Mouse (Mus musculus) T-helper 1 cell (primary cell): ENCODE measurements around the gene Bahd1.

Experiments used
- in situ Hi-C: fragments of 300-600 bp; cut with MboI, MseI; formaldehyde crosslinking; loops from one replicate; pipeline ENCODE4 v1.15.1; 2025; ENCODE audit warnings: high pct_unique_total_duplicates

The Bahd1 gene

DNA sequence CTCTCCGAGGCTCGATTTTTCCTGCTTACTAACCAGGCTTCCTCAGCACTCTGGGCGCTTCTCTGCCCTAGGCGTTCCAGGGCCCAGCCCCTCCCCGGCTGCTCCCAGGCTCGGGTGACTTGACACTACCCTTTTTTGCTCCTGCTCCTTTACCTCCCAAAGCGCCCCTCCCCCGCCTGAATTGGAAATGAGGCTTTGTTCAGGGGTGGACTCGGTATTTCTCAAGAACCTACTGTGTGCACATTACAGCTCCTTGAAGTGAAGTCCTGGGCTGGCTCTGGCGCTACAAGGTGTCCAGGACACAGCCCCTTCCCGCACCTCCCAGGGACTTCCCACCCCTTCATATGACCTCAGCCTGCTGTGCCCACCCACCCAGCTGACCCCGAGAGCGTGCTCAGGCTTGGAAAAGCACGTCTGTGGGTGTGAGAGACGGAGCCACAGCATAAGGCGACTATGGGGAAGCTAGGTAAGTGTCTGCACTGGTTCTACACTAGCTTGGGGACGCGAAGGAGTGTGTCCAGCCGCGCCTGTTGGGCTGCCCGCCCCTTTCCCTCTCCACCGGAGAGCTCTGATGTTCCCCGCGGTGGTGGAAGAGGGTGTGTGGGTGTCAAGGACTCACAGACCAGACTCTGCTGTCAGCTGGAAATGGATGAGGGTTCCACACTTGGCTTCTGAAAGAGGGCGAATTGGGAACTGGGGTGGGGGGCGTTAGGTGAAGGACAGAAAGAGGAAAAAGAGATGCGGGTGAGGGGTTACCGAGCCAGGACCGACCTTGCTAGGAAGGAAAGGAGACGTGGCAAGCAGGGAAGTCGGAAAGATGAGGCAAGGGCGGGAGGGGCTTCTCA is at the start of gene Bahd1:
TSS of gene Bahd1 (plus strand) at position 397 of the 845 bp plus-strand sequence.
- in situ Hi-C loops: loop anchor here (5.0 to 25.0 kb wide), 3 partner anchors 77 to 1488 kb away; no protein-coding TSS in a partner anchor

DNA sequence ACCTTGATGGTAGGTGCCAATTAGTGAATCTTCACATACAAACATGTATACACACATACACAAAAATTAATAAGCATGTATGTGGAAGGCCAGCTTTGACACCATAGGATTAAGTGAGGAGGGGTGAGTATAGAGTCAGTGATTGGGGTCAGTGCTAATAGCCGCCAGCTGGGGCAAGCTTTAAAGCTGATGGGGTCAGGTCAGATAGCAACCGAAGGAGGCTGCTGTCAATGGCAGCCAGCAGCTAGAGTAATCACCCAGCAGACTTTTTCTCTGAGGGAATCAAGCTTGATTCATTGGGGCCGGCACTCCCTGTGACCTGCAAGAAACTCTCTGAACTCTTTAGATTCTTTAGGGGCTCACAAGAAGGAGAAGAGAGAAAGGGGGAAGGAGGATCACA is 48.4 kb upstream of the Bahd1 start:
- in situ Hi-C loops: no loop called here

- in situ Hi-C loops: no loop called here
Measured at GRCm38 (mm10) chr2:118861454-118862339, 38.5 kb upstream of the Bahd1 start, which contains the start of gene Ivd. Ivd (plus strand) TSS chr2:118861954.

DNA sequence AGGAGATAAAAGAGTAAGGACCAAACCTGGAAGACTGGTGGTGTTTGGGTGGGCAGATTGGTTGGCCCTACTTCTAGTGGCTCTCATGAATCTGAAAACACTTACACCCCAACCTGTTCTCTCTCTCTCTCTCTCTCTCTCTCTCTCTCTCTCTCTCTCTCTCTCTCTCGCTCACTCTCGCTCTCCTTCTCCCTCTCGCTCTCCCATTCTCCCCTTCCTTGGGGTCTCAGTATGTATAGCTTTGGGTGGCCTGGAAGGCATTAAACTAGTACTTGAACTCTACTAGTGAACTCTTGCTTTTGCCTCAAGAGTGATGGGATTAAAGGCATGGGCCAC is 37.9 kb upstream of the Bahd1 start:
- in situ Hi-C loops: no loop called here

GRCm38 (mm10) chr2:118870601-118871000 is 29.6 kb upstream of the Bahd1 start:
- in situ Hi-C loops: no loop called here

- in situ Hi-C loops: no loop called here
Measured at GRCm38 (mm10) chr2:118871032-118871431, 29.1 kb upstream of the Bahd1 start.

DNA sequence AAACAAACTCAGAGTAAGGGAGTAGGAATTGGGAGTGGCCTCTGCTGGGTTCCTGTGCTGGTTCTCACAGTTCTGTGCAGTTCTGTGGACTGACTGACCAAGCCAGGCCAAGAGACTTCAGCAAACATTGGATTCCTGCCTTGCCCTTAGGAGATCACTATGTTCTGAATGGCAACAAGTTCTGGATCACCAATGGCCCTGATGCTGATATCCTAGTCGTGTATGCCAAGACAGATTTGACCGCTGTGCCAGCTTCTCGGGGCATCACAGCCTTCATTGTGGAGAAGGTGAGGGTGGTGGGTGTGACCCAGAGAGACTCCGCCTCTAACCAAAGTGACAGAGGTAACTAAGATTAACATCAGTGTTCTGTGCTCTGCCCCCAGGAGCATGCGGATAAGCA is 27.2 kb upstream of the Bahd1 start:
- in situ Hi-C loops: no loop called here

DNA sequence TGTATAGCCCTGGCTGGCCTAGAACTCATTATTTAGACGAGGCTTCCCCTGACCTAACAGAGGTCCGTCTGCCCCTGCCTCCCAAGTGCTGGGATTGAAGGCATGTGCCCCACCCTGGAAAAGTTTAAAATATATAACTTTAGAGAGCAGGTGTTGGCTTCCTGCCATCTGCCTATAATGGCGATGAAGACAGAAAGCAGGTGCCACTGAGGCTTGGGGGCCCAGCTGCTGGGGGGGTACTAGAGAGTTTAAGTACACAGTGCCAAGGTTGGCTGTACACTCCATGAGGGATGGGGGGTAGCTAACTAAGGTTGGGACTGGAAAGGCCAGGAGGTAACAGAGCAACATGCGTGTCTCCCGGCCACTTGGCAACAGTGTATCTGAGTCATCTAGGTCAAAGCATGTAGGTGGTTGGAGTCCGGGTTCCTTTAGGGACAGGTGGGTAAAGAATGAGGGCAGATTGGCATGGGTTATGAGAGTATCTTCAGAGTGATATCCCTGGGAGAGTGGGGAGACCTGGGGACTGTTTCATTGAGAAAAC is 26.2 kb upstream of the Bahd1 start:
- in situ Hi-C loops: no loop called here

DNA sequence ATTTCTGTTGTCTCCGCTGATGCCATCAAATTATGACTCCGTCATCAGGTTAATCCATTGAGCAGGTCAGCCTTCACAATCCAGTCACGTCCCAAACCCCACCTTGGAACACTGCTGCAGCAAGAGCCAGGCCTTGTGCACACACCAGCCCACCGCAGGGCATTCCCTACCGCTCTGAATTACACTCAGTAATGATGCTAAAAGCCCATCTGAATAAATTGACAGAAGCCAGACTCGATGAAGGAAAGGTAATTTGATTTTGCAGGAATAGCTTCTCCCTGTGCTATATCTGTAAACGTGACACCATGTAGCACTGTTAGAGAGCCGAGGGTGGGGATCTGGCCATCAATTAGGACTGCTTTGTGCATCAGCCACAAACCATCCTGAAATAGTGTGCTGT is 24.9 kb upstream of the Bahd1 start:
- in situ Hi-C loops: loop anchor here (5.0 to 25.0 kb wide), 3 partner anchors 108 to 1463 kb away; no protein-coding TSS in a partner anchor

DNA sequence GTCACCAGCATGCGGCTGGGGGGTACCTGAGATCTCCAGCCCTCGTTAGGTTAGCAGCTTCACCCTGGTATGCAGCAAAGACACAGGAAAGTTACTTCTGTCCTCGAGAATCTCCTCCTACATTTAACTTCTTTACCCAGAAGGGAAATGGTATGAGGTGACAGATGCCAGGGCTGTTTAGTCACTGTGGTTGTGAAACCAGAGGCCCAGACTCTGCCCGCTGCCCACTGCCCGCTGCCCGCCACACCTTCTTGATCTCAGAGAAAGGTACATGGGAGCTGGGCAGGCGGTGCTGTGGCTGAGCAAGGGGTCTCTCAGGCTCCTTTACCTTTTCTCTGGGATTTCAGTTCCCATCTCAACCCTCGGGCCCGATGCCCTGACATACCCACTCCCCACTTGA is 23.7 kb upstream of the Bahd1 start:
- in situ Hi-C loops: loop anchor here (5.0 to 25.0 kb wide), 3 partner anchors 109 to 1464 kb away; no protein-coding TSS in a partner anchor

GRCm38 (mm10) chr2:118881019-118881418 is 19.2 kb upstream of the Bahd1 start:
- in situ Hi-C loops: loop anchor here (25.0 kb wide), 1 partner anchor 1469 kb away; no protein-coding TSS in a partner anchor

- in situ Hi-C loops: loop anchor here (25.0 kb wide), 1 partner anchor 1470 kb away; no protein-coding TSS in a partner anchor
Measured at GRCm38 (mm10) chr2:118881956-118882355, 18.2 kb upstream of the Bahd1 start.

DNA sequence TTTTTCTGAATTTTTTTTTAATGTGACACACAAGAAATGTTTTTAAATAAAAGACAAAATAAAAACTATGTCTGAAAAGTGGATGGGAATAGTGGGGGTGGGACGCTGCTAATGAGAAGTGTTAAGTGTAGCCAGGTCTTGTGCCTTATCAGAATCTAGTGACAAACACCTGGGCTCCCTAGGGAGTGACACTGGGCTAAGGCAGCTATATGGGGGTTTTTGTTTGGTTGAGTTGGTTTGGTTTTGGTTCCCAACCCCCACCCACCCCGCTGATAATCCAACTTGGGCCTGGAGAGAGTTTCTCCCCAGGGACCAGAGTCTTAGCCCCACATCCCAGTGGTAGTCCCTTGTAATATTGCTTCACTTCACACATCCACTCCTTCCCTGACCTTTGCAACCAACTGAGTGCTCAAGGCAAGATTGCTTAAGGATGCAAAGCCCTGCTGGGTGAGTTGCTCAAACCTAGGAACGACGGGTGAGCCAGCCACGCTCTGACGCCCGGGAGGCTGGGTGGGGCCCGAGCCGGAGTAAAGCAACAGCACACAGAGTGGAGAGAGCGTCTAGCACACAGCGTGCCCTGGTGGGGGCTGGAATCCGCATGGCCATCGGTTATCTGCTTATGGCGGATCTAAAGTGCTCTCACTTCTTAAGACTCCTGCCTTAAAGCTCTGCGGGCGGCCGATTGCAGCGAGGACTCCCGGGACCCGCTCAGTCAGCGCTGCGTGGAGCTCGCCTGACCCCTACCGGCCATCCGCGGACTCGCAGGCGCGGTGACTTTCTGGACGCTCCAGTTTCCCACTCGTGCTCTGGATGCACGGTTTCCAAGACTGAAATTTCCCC is 17.1 kb upstream of the Bahd1 start:
- in situ Hi-C loops: loop anchor here (25.0 kb wide), 1 partner anchor 1471 kb away; no protein-coding TSS in a partner anchor

GRCm38 (mm10) chr2:118887440-118887839 is 12.7 kb upstream of the Bahd1 start:
- in situ Hi-C loops: loop anchor here (25.0 kb wide), 1 partner anchor 1475 kb away; no protein-coding TSS in a partner anchor

GRCm38 (mm10) chr2:118887845-118888548 is 12.2 kb upstream of the Bahd1 start:
- in situ Hi-C loops: loop anchor here (25.0 kb wide), 1 partner anchor 1476 kb away; no protein-coding TSS in a partner anchor

GRCm38 (mm10) chr2:118891173-118891572 is 9.0 kb upstream of the Bahd1 start:
- in situ Hi-C loops: loop anchor here (25.0 kb wide), 1 partner anchor 1479 kb away; no protein-coding TSS in a partner anchor

GRCm38 (mm10) chr2:118895990-118896913 is 3.9 kb upstream of the Bahd1 start:
- in situ Hi-C loops: loop anchor here (5.0 to 25.0 kb wide), 3 partner anchors 81 to 1484 kb away; no protein-coding TSS in a partner anchor

- in situ Hi-C loops: loop anchor here (5.0 to 25.0 kb wide), 3 partner anchors 80 to 1485 kb away; no protein-coding TSS in a partner anchor
Measured at GRCm38 (mm10) chr2:118896914-118897291, 3.3 kb upstream of the Bahd1 start.

DNA sequence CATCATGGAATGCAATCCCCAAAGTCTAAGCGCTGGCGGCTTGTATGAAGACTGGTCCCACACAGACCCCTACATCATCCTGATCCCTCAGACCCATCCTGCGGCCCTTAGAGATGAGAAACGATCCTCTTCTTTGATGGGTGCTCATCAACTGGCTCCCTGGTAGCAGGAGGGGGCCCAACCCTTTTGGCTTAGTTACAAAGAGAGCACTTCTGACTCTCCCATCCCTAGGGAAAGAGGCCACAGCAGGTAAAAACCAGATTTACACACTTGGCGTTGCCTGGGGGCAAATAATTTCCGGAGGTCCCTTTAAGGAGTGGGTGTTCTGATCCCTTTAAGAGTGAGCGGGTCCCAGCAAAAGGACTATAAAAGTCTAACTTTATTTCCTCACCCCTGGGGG is 2.8 kb upstream of the Bahd1 start:
- in situ Hi-C loops: loop anchor here (5.0 to 25.0 kb wide), 3 partner anchors 80 to 1485 kb away; no protein-coding TSS in a partner anchor
